Mouse (Mus musculus) urinary bladder, postnatal 10 days (tissue): ENCODE results near the gene Map2.

Experiments used
- DNase-seq: peaks from one replicate; pipeline ENCODE4 v3.0.0; 2022; ENCODE audit warnings: low spot score

The Map2 gene

DNA sequence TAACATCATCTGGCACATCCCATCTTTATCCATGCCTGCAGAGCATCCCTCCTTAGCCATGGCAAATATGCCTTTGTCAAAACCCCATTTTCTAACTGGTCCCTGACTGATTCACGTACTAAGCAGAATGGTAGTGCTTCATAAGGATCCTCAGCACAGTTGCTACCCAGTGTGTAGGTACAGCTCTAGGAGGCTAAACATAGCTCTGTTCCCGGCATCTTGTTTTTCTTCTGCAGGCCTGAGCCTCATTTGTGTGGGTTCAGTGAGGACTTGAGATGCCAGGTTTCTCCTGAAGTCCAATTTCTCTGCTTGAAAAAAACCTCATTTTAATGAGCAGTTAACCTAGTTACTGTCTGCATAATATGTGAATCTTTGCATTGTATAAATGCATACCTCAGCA lies 30.4 kb downstream of the Map2 start:
- DNase-seq = no peak

DNA sequence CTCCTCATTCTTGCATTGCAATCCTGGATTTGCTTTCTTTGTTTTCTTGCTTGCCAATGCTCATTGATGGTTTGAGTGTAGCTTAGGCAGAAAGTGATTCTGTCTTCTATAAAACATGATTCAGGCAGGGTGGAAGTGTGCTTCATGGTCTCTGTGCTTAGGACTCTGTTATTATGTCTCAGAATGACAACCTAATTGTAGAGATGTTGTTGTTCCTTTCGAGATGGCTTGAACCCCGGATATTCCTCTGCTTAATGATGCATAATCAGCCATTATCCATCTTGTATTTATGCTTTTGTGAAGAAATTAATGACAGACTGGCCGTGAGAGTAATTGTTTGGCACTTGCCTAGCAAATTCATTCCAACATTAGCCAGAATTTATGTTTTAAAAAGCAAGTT lies 31.8 kb downstream of the Map2 start:
- no peak for DNase-seq

GRCm38 (mm10) chr1:66211074-66211791 lies 36.2 kb downstream of the Map2 start:
- DNase-seq = no peak

- no peak for DNase-seq
These were observed 46.4 kb downstream of the Map2 start for GRCm38 (mm10) chr1:66221497-66221896.

- DNase-seq = no peak
These were observed 48.3 kb downstream of the Map2 start for GRCm38 (mm10) chr1:66223331-66223730.

GRCm38 (mm10) chr1:66226372-66227368 lies 51.6 kb downstream of the Map2 start:
- no peak for DNase-seq

DNA sequence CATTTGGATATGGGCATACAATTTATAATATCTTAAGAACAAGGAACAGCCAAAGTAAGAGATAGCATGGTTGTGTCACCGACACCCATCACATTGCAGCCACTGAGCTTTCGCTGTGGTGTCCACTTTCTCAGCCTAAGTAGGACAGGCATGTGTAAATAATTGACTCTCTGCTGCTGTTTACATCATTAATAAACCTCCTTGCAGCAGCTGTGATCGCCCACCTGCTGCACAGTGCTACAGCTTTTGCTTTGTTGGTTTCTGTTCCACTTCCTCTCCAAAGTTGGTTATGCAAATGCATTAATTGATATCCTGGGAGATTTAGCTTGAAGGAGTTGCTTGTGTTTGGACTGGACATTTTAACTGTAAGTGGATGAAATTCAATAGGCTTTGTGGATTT lies 53.1 kb downstream of the Map2 start:
- no peak for DNase-seq

DNA sequence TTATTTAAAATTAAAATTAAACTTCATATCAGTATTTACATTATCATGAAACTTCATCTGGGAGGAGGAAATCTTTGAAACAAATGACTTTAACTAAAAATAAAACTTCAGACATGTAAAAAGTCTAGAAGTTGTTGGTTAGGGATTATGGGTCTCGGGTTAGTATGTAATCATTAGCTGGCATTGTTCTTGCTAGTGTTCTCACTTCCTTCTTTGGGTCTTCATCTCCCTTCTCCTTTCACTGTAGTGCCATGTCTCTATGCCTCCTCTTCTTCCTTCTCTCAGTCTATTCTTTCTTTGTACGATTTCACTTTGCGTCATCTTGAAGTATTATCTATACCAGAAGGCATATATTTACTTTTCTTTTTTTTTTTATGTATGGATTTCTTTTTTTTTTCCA lies 55.3 kb downstream of the Map2 start:
- no peak for DNase-seq

DNA sequence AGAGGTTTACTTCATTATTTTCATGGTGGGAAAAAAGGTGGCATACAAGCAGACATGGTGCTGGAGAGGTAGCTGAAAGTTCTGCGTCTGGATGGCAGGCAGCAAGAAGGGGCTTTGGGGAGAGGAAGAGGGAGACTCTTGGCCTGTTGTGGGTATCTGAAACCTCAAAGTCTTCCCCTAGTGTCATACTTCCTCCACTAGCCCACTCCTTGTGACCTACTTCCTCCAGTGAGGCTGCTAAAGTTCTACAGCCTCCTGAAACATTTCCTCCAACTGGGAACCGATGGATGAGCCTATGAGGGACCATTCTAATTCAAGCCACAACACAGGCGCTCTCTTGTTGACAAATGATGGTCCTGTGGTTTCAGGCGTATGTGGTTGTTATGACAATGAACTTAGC lies 56.9 kb downstream of the Map2 start:
- no peak for DNase-seq

DNA sequence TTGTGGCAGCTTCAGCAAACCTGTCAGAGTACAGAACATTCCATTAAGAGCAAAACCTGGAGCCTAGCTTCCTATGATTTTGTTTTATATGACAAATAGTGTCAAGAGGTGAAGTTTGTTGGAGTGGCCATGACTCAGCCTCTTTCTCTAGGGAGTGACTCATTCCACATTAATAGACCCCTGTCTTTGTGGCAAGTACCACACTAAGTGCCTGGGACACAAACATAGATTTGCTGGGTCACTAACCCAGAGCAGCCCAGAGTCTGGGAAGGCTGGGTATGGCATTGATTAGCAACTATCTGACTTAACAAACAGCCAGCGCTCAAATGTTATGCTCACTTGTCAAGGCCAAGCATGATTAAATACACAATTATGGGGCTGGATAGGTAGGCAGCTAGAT lies 69.8 kb downstream of the Map2 start:
- no peak for DNase-seq

DNA sequence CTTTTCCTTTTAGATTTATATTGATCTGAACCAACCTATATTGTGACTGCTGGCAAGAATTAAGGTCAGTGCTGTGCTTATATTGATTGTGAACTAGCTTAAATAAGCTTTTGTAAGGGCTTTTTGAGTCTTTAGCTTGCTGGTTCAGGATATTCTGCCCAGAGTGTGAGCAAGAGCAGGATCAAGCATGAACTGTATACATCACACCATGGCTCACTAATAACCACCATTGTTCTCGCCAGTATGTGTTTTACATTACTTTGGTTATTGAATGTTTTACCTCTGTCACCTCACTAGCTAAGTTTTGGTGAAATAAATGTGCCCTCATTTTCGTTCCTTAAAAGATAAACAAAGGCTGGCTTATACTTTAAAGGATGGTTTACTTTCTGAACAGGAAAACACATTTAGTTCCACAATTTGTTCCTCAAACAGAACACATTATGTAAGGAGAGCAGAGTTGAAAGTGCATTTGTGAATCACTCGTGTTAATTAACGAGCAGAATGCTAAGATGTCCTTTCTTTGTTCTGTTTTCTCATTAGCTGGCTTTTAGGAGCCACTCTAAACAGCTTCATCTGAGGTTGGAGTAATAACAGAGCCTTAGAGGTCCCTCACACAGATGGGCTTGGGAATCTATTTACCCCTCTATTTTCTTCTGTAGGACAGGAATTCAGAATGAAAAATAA lies 76.7 kb downstream of the Map2 start:
- DNase-seq = no peak

DNA sequence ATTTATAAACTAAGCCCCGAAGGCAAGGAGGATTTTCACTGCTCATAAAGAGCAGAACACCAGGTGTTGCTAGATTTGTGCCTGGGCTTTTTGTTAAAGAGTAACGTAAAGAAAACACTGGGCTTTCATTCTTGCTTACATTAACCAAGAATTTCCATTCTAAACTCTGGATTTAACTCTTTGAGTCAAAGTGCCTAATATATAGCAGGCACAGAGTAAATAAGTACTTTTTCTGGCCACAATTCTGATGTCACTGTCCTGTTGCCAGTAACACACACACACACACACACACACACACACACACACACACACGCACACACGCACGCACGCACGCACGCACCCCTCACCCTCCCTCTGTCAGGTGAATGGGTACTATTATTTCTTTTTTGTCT lies 77.3 kb downstream of the Map2 start:
- DNase-seq = no peak

DNA sequence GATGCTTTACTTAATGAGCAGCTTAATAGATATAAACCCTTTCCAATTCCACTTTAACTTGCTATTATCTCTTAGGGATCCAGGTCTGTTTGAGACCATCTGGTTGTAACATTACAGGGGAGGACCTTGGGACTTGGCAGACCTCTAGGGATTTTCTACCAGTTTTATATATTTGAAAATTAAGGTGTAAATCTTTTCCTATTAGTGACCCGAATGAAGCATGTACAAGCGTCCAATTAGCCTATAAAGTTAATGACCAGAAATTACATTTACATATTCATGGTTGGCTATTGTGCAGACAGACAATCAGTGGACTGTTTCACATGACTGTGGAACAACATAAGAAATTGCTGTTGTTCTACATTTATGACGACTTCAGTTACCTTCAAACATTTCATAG lies 88.1 kb downstream of the Map2 start:
- no peak for DNase-seq

DNA sequence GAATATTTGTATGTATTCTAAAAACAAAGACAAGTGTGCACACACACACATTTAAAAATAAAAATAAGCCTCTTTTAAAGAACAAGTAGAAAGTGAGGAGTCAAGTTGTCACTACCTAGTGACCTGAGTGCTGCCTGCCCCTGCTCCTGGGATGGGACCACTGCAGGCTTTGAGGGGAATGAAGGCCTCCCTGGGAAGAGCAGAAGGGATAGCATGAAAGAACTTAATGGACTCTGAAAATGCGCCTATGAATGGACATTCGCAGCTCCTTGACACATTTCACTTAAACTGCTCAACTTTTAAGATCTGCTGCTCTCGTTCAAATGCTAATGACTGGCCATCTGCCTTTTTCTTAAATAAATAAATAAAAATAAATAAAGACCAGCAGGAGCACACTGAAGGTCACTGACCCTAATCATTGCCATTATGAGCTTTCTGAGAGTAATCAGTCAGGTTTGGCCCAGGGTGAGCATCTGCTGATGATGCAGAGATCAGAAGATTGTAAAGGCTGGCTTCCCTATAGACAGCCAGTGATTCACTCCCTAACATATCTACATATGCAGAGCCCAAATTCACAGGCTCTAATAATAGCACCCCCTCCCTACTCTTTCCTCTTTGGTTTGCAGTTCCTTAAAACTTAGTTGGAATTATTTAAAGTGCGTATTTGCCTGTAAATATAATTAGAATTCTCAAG lies 91.3 kb downstream of the Map2 start:
- DNase-seq = no peak

- no peak for DNase-seq
These were observed 102.6 kb downstream of the Map2 start for GRCm38 (mm10) chr1:66277663-66278062.

DNA sequence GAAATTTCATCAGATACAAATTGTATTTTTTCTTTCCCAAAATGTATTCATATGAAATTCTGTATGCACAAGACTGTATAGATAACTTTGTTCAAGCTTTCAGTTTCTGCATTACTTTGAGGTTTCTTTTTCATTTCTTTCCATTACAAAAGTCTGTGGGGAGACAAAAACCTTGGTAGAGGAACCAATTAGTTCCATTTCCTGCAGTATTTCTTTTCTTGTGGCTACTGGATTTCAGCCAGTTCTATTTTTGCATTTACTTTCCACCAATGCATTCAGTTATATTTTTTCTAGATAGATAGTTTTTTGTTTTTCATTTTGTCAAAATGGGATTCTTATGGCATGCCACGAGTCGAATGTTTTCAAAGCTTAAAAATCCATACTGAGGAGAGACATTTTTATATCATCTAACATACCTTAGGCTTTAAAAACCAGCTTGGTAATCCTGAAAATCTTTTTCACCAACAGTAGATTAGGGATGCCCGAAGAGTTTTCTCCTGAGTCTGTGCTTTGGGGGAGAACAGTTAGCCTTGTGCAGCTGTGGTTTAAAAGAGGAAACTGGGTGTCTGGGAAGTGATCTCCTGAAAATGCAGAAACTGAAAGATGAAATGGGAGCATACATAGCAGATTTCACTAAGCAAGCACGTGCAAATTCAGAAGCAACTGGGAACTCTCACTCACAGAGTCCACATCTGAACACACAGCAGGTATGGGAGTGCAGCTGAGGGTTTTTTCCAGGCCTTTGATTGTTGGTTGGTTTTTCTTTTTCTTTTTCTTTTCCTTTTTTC lies 104.3 kb downstream of the Map2 start:
- no peak for DNase-seq

DNA sequence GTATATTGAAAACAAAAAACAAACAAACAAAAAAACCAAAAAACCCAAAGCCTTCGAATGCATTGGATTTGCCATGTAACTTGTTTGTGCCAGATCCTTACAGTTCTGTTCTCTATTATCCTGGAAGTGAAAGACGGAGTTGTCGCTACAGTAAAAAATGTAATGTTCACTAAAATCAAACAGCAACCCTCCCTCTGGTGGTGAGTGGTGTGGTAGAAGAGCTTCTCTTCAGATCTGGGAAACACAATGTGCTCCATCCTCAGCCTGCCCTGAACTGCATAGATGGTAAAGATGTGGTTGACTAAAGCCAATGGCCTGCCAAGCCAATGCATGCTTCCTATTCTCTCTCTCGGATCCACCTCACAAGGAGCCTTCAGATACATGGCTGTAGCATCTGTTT lies 105.1 kb downstream of the Map2 start:
- DNase-seq = no peak

- DNase-seq = no peak
These were observed 107.4 kb downstream of the Map2 start for GRCm38 (mm10) chr1:66282447-66282846.

DNA sequence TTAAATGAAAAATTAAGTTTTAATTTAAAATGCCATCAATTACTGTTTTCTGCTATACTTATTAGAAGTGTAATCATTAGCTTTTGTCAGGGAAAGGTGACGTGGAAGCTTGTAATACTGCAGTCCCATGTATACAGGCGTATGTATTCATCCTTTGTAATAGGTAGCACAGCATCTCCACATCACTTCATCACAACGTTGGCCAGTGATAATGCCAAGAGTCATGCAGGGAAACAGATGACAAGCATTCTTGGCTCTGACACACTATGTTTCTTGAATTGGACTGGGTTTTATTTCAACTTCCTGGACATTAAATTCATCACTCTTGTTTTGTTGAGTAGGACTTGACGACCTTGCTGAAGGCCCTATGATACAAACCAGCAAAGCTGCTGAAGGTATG lies 113.9 kb downstream of the Map2 start:
- no peak for DNase-seq

DNA sequence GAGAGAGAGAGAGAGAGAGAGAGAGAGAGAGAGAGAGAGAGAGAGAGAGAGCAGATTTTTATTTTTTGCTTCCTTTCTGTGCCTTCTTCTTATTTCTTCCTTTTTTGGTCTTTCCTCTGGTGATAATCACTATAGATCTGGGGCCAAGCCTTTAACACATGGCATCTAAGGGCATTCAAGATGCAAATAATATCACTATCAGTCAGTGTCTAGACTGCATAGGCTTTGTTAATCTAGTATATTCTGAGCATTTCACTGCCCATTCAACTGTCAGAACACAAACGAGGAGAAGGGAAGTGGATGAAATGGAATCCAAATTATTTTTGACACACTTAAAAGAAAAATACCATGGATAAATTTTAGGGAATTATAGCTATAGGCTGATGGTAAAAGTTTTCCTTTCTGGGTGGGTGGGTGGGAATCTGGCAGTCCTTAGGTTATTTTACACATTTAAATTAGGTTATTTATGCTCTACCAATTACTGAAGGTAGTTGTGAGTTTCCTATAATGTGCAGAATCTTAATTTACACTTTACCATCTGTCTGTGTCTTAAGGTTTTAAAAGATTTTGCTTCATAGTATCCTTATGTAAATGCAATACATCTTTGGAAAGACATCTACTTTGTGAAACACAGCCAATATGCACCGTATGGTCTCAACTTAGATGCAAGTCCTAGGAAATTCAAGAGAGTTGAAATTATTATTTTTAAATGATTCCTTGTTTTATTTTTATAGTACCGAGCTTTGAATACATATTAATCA lies 117.2 kb downstream of the Map2 start:
- no peak for DNase-seq

GRCm38 (mm10) chr1:66299376-66299775 lies 124.3 kb downstream of the Map2 start:
- DNase-seq = no peak
